Mouse (Mus musculus) forebrain, embryonic 16.5 days (tissue): Measurements from ENCODE around the gene Sar1b. TPM values are rescaled to one million over a fixed set of nuclear protein-coding genes. Genes with fewer than 3 reads are reported as not detected.
"Not testable (repeated sequence)": the region's sequence is repeated elsewhere in the genome, so short reads cannot be mapped to it uniquely, and the experiment has no call there.

Experiments used
- ATAC-seq: fragments of 200-750 bp; cut with Nextera tagmentation; 2 replicates; pipeline ENCODE4 v1.8.0; 2017; ENCODE audit warnings: mild to moderate bottlenecking, moderate library complexity
- H3K27ac ChIP-seq: fragments of 300-500 bp; sonication (generic); 2 replicates; pipeline ENCODE4 v1.5.1; 2014; ENCODE audit warnings: low read length, control low read depth
- H3K27me3 ChIP-seq: fragments of 300-500 bp; sonication (generic); replicated peaks from 2 replicates; pipeline ENCODE4 v1.6.1; 2014; ENCODE audit warnings: low read length; ENCODE audit not compliant: control insufficient read depth, insufficient read depth
- H3K36me3 ChIP-seq: fragments of 300-500 bp; sonication (generic); 2 replicates; pipeline ENCODE4 v1.6.1; 2014; ENCODE audit not compliant: control insufficient read depth, insufficient read depth
- H3K4me1 ChIP-seq: fragments of 300-500 bp; sonication (generic); replicated peaks from 2 replicates; pipeline ENCODE4 v1.6.1; 2014; ENCODE audit warnings: low read length; ENCODE audit not compliant: control insufficient read depth, insufficient read depth
- H3K4me2 ChIP-seq: fragments of 300-500 bp; sonication (generic); 2 replicates; pipeline ENCODE4 v1.6.1; 2014; ENCODE audit warnings: mild to moderate bottlenecking, low read length, control low read depth
- H3K4me3 ChIP-seq: fragments of 300-500 bp; sonication (generic); replicated peaks from 2 replicates; pipeline ENCODE4 v1.5.1; 2014; ENCODE audit warnings: mild to moderate bottlenecking, low read length, control low read depth
- H3K9ac ChIP-seq: fragments of 300-500 bp; sonication (generic); replicated peaks from 2 replicates; pipeline ENCODE4 v1.6.1; 2014; ENCODE audit warnings: low read depth, low read length, control low read depth
- H3K9me3 ChIP-seq: fragments of 300-500 bp; sonication (generic); 2 replicates; pipeline ENCODE4 v1.6.1; 2016; ENCODE audit warnings: low read length; ENCODE audit not compliant: control insufficient read depth
- WGBS: fragments of 180-500 bp; shearing (Covaris S2); extraction: QIAGEN DNeasy Blood & Tissue Kit; methylation state at CpG from one replicate; pipeline ENCODE4 v1.1.7; 2014; 5-methylcytosine and 5-hydroxymethylcytosine counted together
- polyA plus RNA-seq: library from polyadenylated mRNA; unstranded; fragments of >200 nt; fragmentation: Nextera tagmentation; extraction: Ambion mirVana; gene quantifications from 2 replicates; pipeline ENCODE4 v1.2.1, GENCODE M21; 2015

The Sar1b gene
- polyA plus RNA-seq, 1 experiment from 2014 or later, result 158 TPM

GRCm38 (mm10) chr11:51767579-51768220 lies 4.2 kb downstream of the Sar1b start:
- WGBS, result 87% methylated on average over 8 of the region's 8 CpGs
- H3K4me2 ChIP-seq, result no peak overlapping the region
- H3K4me1 ChIP-seq, result peaks cover 11% of the 10 kb centered on the region
- no peak overlapping the region for H3K9ac ChIP-seq
- no peaks in the 10 kb centered on the region for H3K36me3 ChIP-seq
- no peaks in the 10 kb centered on the region for H3K27me3 ChIP-seq
- H3K4me3 ChIP-seq, result no peak overlapping the region
- no peak overlapping the region for H3K27ac ChIP-seq
- ATAC-seq, result no peak
- H3K9me3 ChIP-seq, result no peaks in the 10 kb centered on the region

- H3K9me3 ChIP-seq, result no peaks in the 10 kb centered on the region
- H3K36me3 ChIP-seq, result no peaks in the 10 kb centered on the region
- ATAC-seq, result no peak
- peaks cover 8% of the 10 kb centered on the region for H3K4me1 ChIP-seq
- no peaks in the 10 kb centered on the region for H3K27me3 ChIP-seq
- H3K9ac ChIP-seq, result no peak overlapping the region
- H3K4me3 ChIP-seq, result no peak overlapping the region
- 80% methylated on average over 5 of the region's 5 CpGs for WGBS
- H3K27ac ChIP-seq, result no peak overlapping the region
- H3K4me2 ChIP-seq, result no peak overlapping the region
These were observed 4.8 kb downstream of the Sar1b start for GRCm38 (mm10) chr11:51768296-51768695.

DNA sequence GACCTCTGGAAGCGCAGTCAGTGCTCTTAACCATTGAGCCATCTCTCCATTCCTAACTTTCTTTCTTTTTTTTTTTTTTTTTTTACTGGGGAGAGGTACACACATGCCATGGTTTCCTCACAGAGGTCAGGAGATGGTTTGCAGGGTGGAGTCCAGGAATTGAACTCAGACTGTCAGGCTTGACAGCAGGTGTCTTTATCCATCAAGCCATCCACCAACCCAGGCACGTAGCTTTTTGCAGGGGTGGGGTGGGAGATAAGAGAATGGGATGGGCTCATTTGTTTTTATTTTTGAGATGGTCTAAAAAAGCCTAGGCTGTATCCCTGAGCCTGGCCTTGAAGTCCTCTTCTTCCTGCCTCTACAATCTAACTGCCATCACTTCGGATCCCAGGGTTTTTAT lies 12.0 kb downstream of the Sar1b start:
- H3K4me2 ChIP-seq, result no peak overlapping the region
- no peaks in the 10 kb centered on the region for H3K27me3 ChIP-seq
- no peaks in the 10 kb centered on the region for H3K9me3 ChIP-seq
- 93% methylated on average over 3 of the region's 3 CpGs for WGBS
- no peak overlapping the region for H3K4me3 ChIP-seq
- H3K9ac ChIP-seq, result no peak overlapping the region
- ATAC-seq, result no peak
- peaks cover 4% of the 10 kb centered on the region; the same call in 1 of the 2 replicates for H3K36me3 ChIP-seq
- H3K27ac ChIP-seq, result no peak overlapping the region
- H3K4me1 ChIP-seq, result no peaks in the 10 kb centered on the region

- peaks cover 10% of the 10 kb centered on the region; the same call in 1 of the 2 replicates for H3K36me3 ChIP-seq
- H3K4me1 ChIP-seq, result no peaks in the 10 kb centered on the region
- 95% methylated on average over 5 of the region's 5 CpGs for WGBS
- no peaks in the 10 kb centered on the region for H3K27me3 ChIP-seq
- H3K27ac ChIP-seq, result no peak overlapping the region
- H3K4me3 ChIP-seq, result no peak overlapping the region
- no peak overlapping the region for H3K4me2 ChIP-seq
- no peak for ATAC-seq
- no peaks in the 10 kb centered on the region for H3K9me3 ChIP-seq
- no peak overlapping the region for H3K9ac ChIP-seq
These were observed 14.0 kb downstream of the Sar1b start for GRCm38 (mm10) chr11:51777478-51777877.

DNA sequence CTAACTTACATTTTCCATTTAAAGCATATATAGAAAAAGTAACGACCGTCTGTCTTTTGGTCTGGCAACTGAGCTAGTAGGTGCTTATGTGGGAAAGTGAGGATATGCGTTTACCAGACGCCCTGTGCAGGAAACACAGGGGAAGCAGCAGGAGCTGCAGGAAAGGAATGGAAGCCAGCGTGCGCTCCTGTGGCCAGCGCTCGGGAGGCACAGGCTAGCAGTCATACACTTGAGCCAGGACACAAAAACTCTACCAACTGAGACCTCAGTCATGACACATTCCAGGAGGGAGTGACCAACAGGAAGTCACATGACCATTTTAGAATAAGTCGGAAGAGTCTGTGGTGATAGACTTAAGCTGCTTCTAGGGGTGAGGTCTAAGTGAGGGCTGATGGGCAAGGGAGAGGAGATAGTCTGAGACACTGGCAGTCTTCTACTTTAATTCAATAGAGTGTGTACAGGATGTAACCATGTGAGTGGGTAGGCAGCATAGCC lies 17.3 kb downstream of the Sar1b start:
- Histone ChIP-seq H3K4me1 (no peaks in the 10 kb centered on the region), H3K36me3 (peaks cover 21% of the 10 kb centered on the region), H3K4me3 (no peak overlapping the region), H3K27me3 (no peaks in the 10 kb centered on the region), H3K27ac (no peak overlapping the region), H3K9ac (no peak overlapping the region), H3K9me3 (no peaks in the 10 kb centered on the region), H3K4me2 (no peak overlapping the region)
- 92% methylated on average over 9 of the region's 9 CpGs for whole genome bisulfite sequencing
- ATAC-seq, result no peak

- H3K27me3 ChIP-seq, result no peaks in the 10 kb centered on the region
- H3K4me3 ChIP-seq, result no peak overlapping the region
- no peaks in the 10 kb centered on the region for H3K9me3 ChIP-seq
- H3K9ac ChIP-seq, result no peak overlapping the region
- H3K36me3 ChIP-seq, result peaks cover 25% of the 10 kb centered on the region
- H3K4me1 ChIP-seq, result no peaks in the 10 kb centered on the region
- H3K4me2 ChIP-seq, result no peak overlapping the region
- H3K27ac ChIP-seq, result no peak overlapping the region
- 92% methylated on average over 6 of the region's 6 CpGs for WGBS
- ATAC-seq, result no peak
These were observed 19.2 kb downstream of the Sar1b start for GRCm38 (mm10) chr11:51782721-51783120.

- Histone ChIP-seq H3K9me3 (no peaks in the 10 kb centered on the region), H3K36me3 (peaks cover 20% of the 10 kb centered on the region), H3K4me3 (no peak overlapping the region), H3K4me1 (no peaks in the 10 kb centered on the region), H3K9ac (no peak overlapping the region), H3K27me3 (no peaks in the 10 kb centered on the region), H3K4me2 (no peak overlapping the region), H3K27ac (no peak overlapping the region)
- 91% methylated on average over 6 of the region's 6 CpGs for WGBS
- ATAC-seq, result no peak
These were observed 22.4 kb downstream of the Sar1b start for GRCm38 (mm10) chr11:51785926-51786325.

- H3K4me1 ChIP-seq, H3K27ac ChIP-seq, H3K9me3 ChIP-seq, H3K9ac ChIP-seq, ATAC-seq, H3K4me2 ChIP-seq, H3K4me3 ChIP-seq, H3K27me3 ChIP-seq: not testable (repeated sequence)
- H3K36me3 ChIP-seq, result peaks cover 16% of the 10 kb centered on the region
- WGBS, result 79% methylated on average over 4 of the region's 4 CpGs
These were observed 26.2 kb downstream of the Sar1b start for GRCm38 (mm10) chr11:51789735-51790134.

DNA sequence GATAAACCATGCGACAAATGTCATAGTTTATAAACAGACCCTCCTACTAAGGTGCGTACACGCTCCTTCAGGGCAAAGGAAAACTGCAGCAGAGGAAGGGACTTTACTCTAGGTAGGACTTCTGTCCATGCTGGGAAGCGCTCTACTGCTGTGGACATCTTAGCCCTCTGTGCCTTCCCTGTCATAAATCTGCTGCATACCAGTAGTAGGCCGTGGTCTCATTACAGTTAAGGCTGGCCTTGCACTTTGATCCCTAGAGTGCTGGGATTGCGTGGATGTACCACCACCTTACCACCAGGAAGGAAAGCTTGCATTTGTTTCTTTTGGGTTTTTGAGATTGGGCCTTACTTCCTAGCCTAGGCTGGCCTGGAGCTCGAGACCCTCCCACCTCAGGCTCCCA lies 27.2 kb downstream of the Sar1b start:
- 95% methylated on average over 7 of the region's 7 CpGs for WGBS
- no peaks in the 10 kb centered on the region for H3K9me3 ChIP-seq

GRCm38 (mm10) chr11:51796272-51796671 lies 32.8 kb downstream of the Sar1b start:
- H3K27ac ChIP-seq, result no peak overlapping the region
- peaks cover 6% of the 10 kb centered on the region; the same call in 1 of the 2 replicates for H3K36me3 ChIP-seq
- no peak overlapping the region for H3K9ac ChIP-seq
- no peak overlapping the region for H3K4me3 ChIP-seq
- 86% methylated on average over 4 of the region's 4 CpGs for WGBS
- no peak for ATAC-seq
- H3K4me1 ChIP-seq, result no peaks in the 10 kb centered on the region
- no peaks in the 10 kb centered on the region for H3K9me3 ChIP-seq
- H3K27me3 ChIP-seq, result no peaks in the 10 kb centered on the region
- no peak overlapping the region for H3K4me2 ChIP-seq

More for the DNA sequence above, 27.2 kb downstream of the Sar1b start:
- ATAC-seq, result no peak
- Histone ChIP-seq H3K36me3 (peaks cover 15% of the 10 kb centered on the region), H3K4me1 (no peaks in the 10 kb centered on the region), H3K9ac (no peak overlapping the region), H3K4me2 (no peak overlapping the region), H3K27me3 (no peaks in the 10 kb centered on the region), H3K4me3 (no peak overlapping the region), H3K27ac (no peak overlapping the region)
